Mouse (Mus musculus) neural tube, embryonic 14.5 days (tissue): Measurements from ENCODE around the gene Wfikkn1. TPM values are rescaled to one million over a fixed set of nuclear protein-coding genes. Genes with fewer than 3 reads are reported as not detected.

Experiments
- microRNA-seq: library from miRNA; unstranded; fragments of <30 nt; microRNA quantifications from one replicate; pipeline ENCODE4, GENCODE M21; 2016
- polyA plus RNA-seq: library from polyadenylated mRNA; unstranded; fragments of >200 nt; fragmentation: Nextera tagmentation; extraction: Ambion mirVana; gene quantifications from 2 replicates; pipeline ENCODE4 v1.2.1, GENCODE M21; 2014

Wfikkn1 gene
- polyA plus RNA-seq, 1 experiment from 2014 or later, result 0.67 TPM

Small RNAs within 50 kb of the gene (microRNA-seq; reads per million reads assigned to microRNA genes)
- not detected for gene Mir3082

Other genes starting within 250 kb of the Wfikkn1 start
- gene Gng13, start 163.7 kb downstream of the Wfikkn1 start, polyA plus RNA-seq, result 2.6 and 9.0 TPM in 2 replicates
- gene Chtf18, start 153.4 kb downstream of the Wfikkn1 start, polyA plus RNA-seq, result 2.5 and 2.9 TPM in 2 replicates
- gene Rpusd1, start 153.2 kb downstream of the Wfikkn1 start, polyA plus RNA-seq, result 25.4 and 29.9 TPM in 2 replicates
- not detected in 2 replicates for gene Mslnl, start 144.8 kb downstream of the Wfikkn1 start, polyA plus RNA-seq
- gene Msln, start 126.5 kb downstream of the Wfikkn1 start, polyA plus RNA-seq, result 1.5 TPM in 1 of 2 replicates, not detected in the other
- 25.4 and 25.9 TPM in 2 replicates for gene Narfl, start 107.1 kb downstream of the Wfikkn1 start, polyA plus RNA-seq
- gene Haghl, start 95.2 kb downstream of the Wfikkn1 start, polyA plus RNA-seq, result 140 and 181 TPM in 2 replicates
- gene Ccdc78, start 94.3 kb downstream of the Wfikkn1 start, polyA plus RNA-seq, result 0.17 and 0.23 TPM in 2 replicates
- 79.9 and 88.4 TPM in 2 replicates for gene Fam173a, start 88.0 kb downstream of the Wfikkn1 start, polyA plus RNA-seq
- gene AC134908.4, start 85.2 kb downstream of the Wfikkn1 start, polyA plus RNA-seq, result 0.55 TPM in 1 of 2 replicates, not detected in the other
- 7.3 and 14.3 TPM in 2 replicates for gene Metrn, start 83.7 kb downstream of the Wfikkn1 start, polyA plus RNA-seq
- 35.2 and 39.4 TPM in 2 replicates for gene Fbxl16, start 71.8 kb downstream of the Wfikkn1 start, polyA plus RNA-seq
- gene Wdr24, start 57.2 kb downstream of the Wfikkn1 start, polyA plus RNA-seq, result 29.5 and 31.8 TPM in 2 replicates
- 36.7 and 46.4 TPM in 2 replicates for gene Jmjd8, start 52.0 kb downstream of the Wfikkn1 start, polyA plus RNA-seq
- 335 and 351 TPM in 2 replicates for gene Stub1, start 47.5 kb downstream of the Wfikkn1 start, polyA plus RNA-seq
- gene Rhbdl1, start 43.6 kb downstream of the Wfikkn1 start, polyA plus RNA-seq, result 42.0 and 67.6 TPM in 2 replicates
- 8.2 and 10.6 TPM in 2 replicates for gene Gm20683, start 39.1 kb downstream of the Wfikkn1 start, polyA plus RNA-seq
- 6.6 and 10.4 TPM in 2 replicates for gene Rhot2, start 36.0 kb downstream of the Wfikkn1 start, polyA plus RNA-seq
- 10.5 and 12.1 TPM in 2 replicates for gene Wdr90, start 19.4 kb downstream of the Wfikkn1 start, polyA plus RNA-seq
- 15.7 and 22.4 TPM in 2 replicates for gene Mcrip2, start 12.1 kb downstream of the Wfikkn1 start, polyA plus RNA-seq
- 65.3 and 73.9 TPM in 2 replicates for gene Mettl26, start 5.8 kb downstream of the Wfikkn1 start, polyA plus RNA-seq
- 25.1 and 29.6 TPM in 2 replicates for gene Rab40c, start 38.9 kb upstream of the Wfikkn1 start, polyA plus RNA-seq
- 66.4 and 76.8 TPM in 2 replicates for gene Pigq, start 64.1 kb upstream of the Wfikkn1 start, polyA plus RNA-seq
- gene Nhlrc4, start 64.1 kb upstream of the Wfikkn1 start, polyA plus RNA-seq, result not detected in 2 replicates
- 0.08 and 0.30 TPM in 2 replicates for gene A930017K11Rik, start 71.7 kb upstream of the Wfikkn1 start, polyA plus RNA-seq
- gene Capn15, start 104.9 kb upstream of the Wfikkn1 start, polyA plus RNA-seq, result 21.1 and 24.6 TPM in 2 replicates
- 29.0 and 34.1 TPM in 2 replicates for gene Rab11fip3, start 188.7 kb upstream of the Wfikkn1 start, polyA plus RNA-seq
- 28.4 and 33.4 TPM in 2 replicates for gene Decr2, start 209.5 kb upstream of the Wfikkn1 start, polyA plus RNA-seq
- gene Nme4, start 214.7 kb upstream of the Wfikkn1 start, polyA plus RNA-seq, result 10.8 and 16.3 TPM in 2 replicates
- gene Tmem8, start 232.4 kb upstream of the Wfikkn1 start, polyA plus RNA-seq, result 2.8 and 3.1 TPM in 2 replicates
- 177 and 192 TPM in 2 replicates for gene Mrpl28, start 242.6 kb upstream of the Wfikkn1 start, polyA plus RNA-seq